Mouse (Mus musculus): Measurements from ENCODE around the gene Nup153. TPM values are rescaled to one million over a fixed set of nuclear protein-coding genes. Genes with fewer than 3 reads are reported as not detected.

Nup153 gene
- polyA plus RNA-seq, 1 experiment: 46.7 TPM

GRCm38 (mm10) chr13:46739426-46739825, 11.7 kb upstream of the Nup153 start:
- H3K4me3 ChIP-seq (replicated peaks; ENCODE audit: control insufficient read depth, low read depth, low read length): no peak overlapping the region
- WGBS: 77% methylated on average over 7 of the region's 7 CpGs
- H3K27ac ChIP-seq (ENCODE audit: control insufficient read depth, insufficient read depth, low read depth, low read length, poor library complexity): no peak overlapping the region
- no peak for TF ChIP-seq CTCF (IDR thresholded peaks at IDR 0.05; ENCODE audit: control insufficient read depth, insufficient read depth, low read length)
- no peak for TF ChIP-seq POLR2A (IDR thresholded peaks at IDR 0.05; ENCODE audit: borderline replicate concordance, control insufficient read depth, low read depth, low read length)
- peaks cover 4% of the 10 kb centered on the region for H3K4me1 ChIP-seq (ENCODE audit: control insufficient read depth, insufficient read depth, low read length)

- Histone ChIP-seq H3K4me1 (ENCODE audit: control insufficient read depth, insufficient read depth, low read length) (peaks cover 4% of the 10 kb centered on the region), H3K27ac (ENCODE audit: control insufficient read depth, insufficient read depth, low read depth, low read length, poor library complexity) (peak overlapping the region; percentile 74), H3K4me3 (replicated peaks; ENCODE audit: control insufficient read depth, low read depth, low read length) (peak overlapping the region; percentile 7)
- TF ChIP-seq CTCF (IDR thresholded peaks at IDR 0.05; ENCODE audit: control insufficient read depth, insufficient read depth, low read length) (no peak), POLR2A (IDR thresholded peaks at IDR 0.05; ENCODE audit: borderline replicate concordance, control insufficient read depth, low read depth, low read length) (no peak)
- 20% methylated on average over 4 of the region's 4 CpGs for WGBS
These were observed 9.7 kb upstream of the Nup153 start for GRCm38 (mm10) chr13:46737482-46737881.

- under 1% methylated on average over 12 of the region's 12 CpGs for WGBS
- TF ChIP-seq POLR2A (IDR thresholded peaks at IDR 0.05; ENCODE audit: borderline replicate concordance, control insufficient read depth, low read depth, low read length): no peak
- no peak for TF ChIP-seq CTCF (IDR thresholded peaks at IDR 0.05; ENCODE audit: control insufficient read depth, insufficient read depth, low read length)
- peak overlapping the region; percentile 79 for H3K4me3 ChIP-seq (replicated peaks; ENCODE audit: control insufficient read depth, low read depth, low read length)
These were observed 8.7 kb upstream of the Nup153 start for GRCm38 (mm10) chr13:46736479-46736865.

GRCm38 (mm10) chr13:46735808-46736478, 8.2 kb upstream of the Nup153 start:
- peak overlapping the region; percentile 97 for H3K27ac ChIP-seq (ENCODE audit: control insufficient read depth, insufficient read depth, low read depth, low read length, poor library complexity)
- peak overlapping the region; percentile 79 for H3K4me3 ChIP-seq (replicated peaks; ENCODE audit: control insufficient read depth, low read depth, low read length)
- WGBS: under 1% methylated on average over 20 of the region's 20 CpGs
- TF ChIP-seq POLR2A (IDR thresholded peaks at IDR 0.05; ENCODE audit: borderline replicate concordance, control insufficient read depth, low read depth, low read length) (0 out of 2 replicates have a peak, but pooled peaks have one; percentile 27), CTCF (IDR thresholded peaks at IDR 0.05; ENCODE audit: control insufficient read depth, insufficient read depth, low read length) (peak; percentile 15; the same call in 1 of the 2 replicates)
- H3K4me1 ChIP-seq (ENCODE audit: control insufficient read depth, insufficient read depth, low read length): peaks cover 2% of the 10 kb centered on the region; the same call in 1 of the 2 replicates

More at GRCm38 (mm10) chr13:46736479-46736865, 8.7 kb upstream of the Nup153 start:
- Histone ChIP-seq H3K27ac (ENCODE audit: control insufficient read depth, insufficient read depth, low read depth, low read length, poor library complexity) (peak overlapping the region; percentile 97), H3K4me1 (ENCODE audit: control insufficient read depth, insufficient read depth, low read length) (peaks cover 2% of the 10 kb centered on the region; the same call in 1 of the 2 replicates)

- Histone ChIP-seq H3K27ac (ENCODE audit: control insufficient read depth, insufficient read depth, low read depth, low read length, poor library complexity) (peak overlapping the region; percentile 97), H3K4me3 (replicated peaks; ENCODE audit: control insufficient read depth, low read depth, low read length) (peak overlapping the region; percentile 79), H3K4me1 (ENCODE audit: control insufficient read depth, insufficient read depth, low read length) (peaks cover 2% of the 10 kb centered on the region; the same call in 1 of the 2 replicates)
- 9% methylated on average over 11 of the region's 11 CpGs for WGBS
- no peak for TF ChIP-seq CTCF (IDR thresholded peaks at IDR 0.05; ENCODE audit: control insufficient read depth, insufficient read depth, low read length)
- TF ChIP-seq POLR2A (IDR thresholded peaks at IDR 0.05; ENCODE audit: borderline replicate concordance, control insufficient read depth, low read depth, low read length): no peak
These were observed 7.6 kb upstream of the Nup153 start for GRCm38 (mm10) chr13:46735219-46735807.

- no peak overlapping the region for H3K4me3 ChIP-seq (replicated peaks; ENCODE audit: control insufficient read depth, low read depth, low read length)
- H3K27ac ChIP-seq (ENCODE audit: control insufficient read depth, insufficient read depth, low read depth, low read length, poor library complexity): no peak overlapping the region
- peaks cover 1% of the 10 kb centered on the region; the same call in 1 of the 2 replicates for H3K4me1 ChIP-seq (ENCODE audit: control insufficient read depth, insufficient read depth, low read length)
- 67% methylated on average over 2 of the region's 2 CpGs for WGBS
- TF ChIP-seq POLR2A (IDR thresholded peaks at IDR 0.05; ENCODE audit: borderline replicate concordance, control insufficient read depth, low read depth, low read length): no peak
- no peak for TF ChIP-seq CTCF (IDR thresholded peaks at IDR 0.05; ENCODE audit: control insufficient read depth, insufficient read depth, low read length)
These were observed 2.3 kb upstream of the Nup153 start for GRCm38 (mm10) chr13:46729998-46730397.

- 33% methylated on average over 5 of the region's 5 CpGs for WGBS
- no peak overlapping the region for H3K27ac ChIP-seq (ENCODE audit: control insufficient read depth, insufficient read depth, low read depth, low read length, poor library complexity)
- H3K4me3 ChIP-seq (replicated peaks; ENCODE audit: control insufficient read depth, low read depth, low read length): peak overlapping the region; percentile 93
- peaks cover 1% of the 10 kb centered on the region; the same call in 1 of the 2 replicates for H3K4me1 ChIP-seq (ENCODE audit: control insufficient read depth, insufficient read depth, low read length)
- TF ChIP-seq POLR2A (IDR thresholded peaks at IDR 0.05; ENCODE audit: borderline replicate concordance, control insufficient read depth, low read depth, low read length): no peak
- TF ChIP-seq CTCF (IDR thresholded peaks at IDR 0.05; ENCODE audit: control insufficient read depth, insufficient read depth, low read length): no peak
These were observed 671 bp upstream of the Nup153 start for GRCm38 (mm10) chr13:46728411-46728810.

- under 1% methylated on average over 83 of the region's 85 CpGs for WGBS
- Histone ChIP-seq H3K4me1 (ENCODE audit: control insufficient read depth, insufficient read depth, low read length) (peaks cover 1% of the 10 kb centered on the region; the same call in 1 of the 2 replicates), H3K27ac (ENCODE audit: control insufficient read depth, insufficient read depth, low read depth, low read length, poor library complexity) (peak overlapping the region; percentile 95), H3K4me3 (replicated peaks; ENCODE audit: control insufficient read depth, low read depth, low read length) (peak overlapping the region; percentile 93)
- TF ChIP-seq CTCF (IDR thresholded peaks at IDR 0.05; ENCODE audit: control insufficient read depth, insufficient read depth, low read length) (no peak), POLR2A (IDR thresholded peaks at IDR 0.05; ENCODE audit: borderline replicate concordance, control insufficient read depth, low read depth, low read length) (peak; percentile 3; the same call in 1 of the 2 replicates)
These were observed 503 bp downstream of the Nup153 start for GRCm38 (mm10) chr13:46727038-46727836.
